In genomic region chr17:16860771-16861170, GRCm38 (mm10) we compare ENCODE assay signal across 28 mouse cellular contexts.
"Had no signal": no experiment of that assay in that cellular context is flagged by ENCODE, and none has a peak within 500 bp of the region (broad histone marks: within the 10 kb centered on the region; RNA-seq: fewer than 3 reads in every experiment).

No protein-coding gene starts in this region.

- H3K4me3 ChIP-seq: embryonic facial prominence, embryonic 12.5 days; embryonic facial prominence, embryonic 13.5 days; embryonic facial prominence, embryonic 15.5 days; erythroblast, embryonic 14.5 days; forebrain, embryonic 10.5 days; forebrain, embryonic 12.5 days; forebrain, embryonic 13.5 days; forebrain, embryonic 15.5 days; gastrocnemius, adult 2 months; heart, adult 2 months; heart, embryonic 10.5 days had no signal

- H3K4me2 ChIP-seq: embryonic facial prominence, embryonic 12.5 days; embryonic facial prominence, embryonic 13.5 days; embryonic facial prominence, embryonic 15.5 days; forebrain, embryonic 12.5 days; forebrain, embryonic 13.5 days; forebrain, embryonic 15.5 days had no signal

- H3K4me1 ChIP-seq: embryonic facial prominence, embryonic 12.5 days; embryonic facial prominence, embryonic 13.5 days; embryonic facial prominence, embryonic 15.5 days; forebrain, embryonic 10.5 days; forebrain, embryonic 12.5 days; forebrain, embryonic 13.5 days; forebrain, embryonic 15.5 days; heart, embryonic 10.5 days had no signal

- H3K27me3 ChIP-seq: embryonic facial prominence, embryonic 12.5 days; embryonic facial prominence, embryonic 13.5 days; embryonic facial prominence, embryonic 15.5 days; forebrain, embryonic 12.5 days; forebrain, embryonic 13.5 days; forebrain, embryonic 15.5 days had no signal

- H3K9ac ChIP-seq: embryonic facial prominence, embryonic 12.5 days; embryonic facial prominence, embryonic 13.5 days; embryonic facial prominence, embryonic 15.5 days; forebrain, embryonic 12.5 days; forebrain, embryonic 13.5 days; forebrain, embryonic 15.5 days; forebrain, postnatal 0 days had no signal

- H3K27ac ChIP-seq: embryonic facial prominence, embryonic 12.5 days; embryonic facial prominence, embryonic 13.5 days; embryonic facial prominence, embryonic 15.5 days; forebrain, embryonic 10.5 days; forebrain, embryonic 12.5 days; forebrain, embryonic 13.5 days; forebrain, embryonic 15.5 days; gastrocnemius, adult 2 months; heart, adult 2 months; heart, embryonic 10.5 days had no signal

- H3K36me3 ChIP-seq: embryonic facial prominence, embryonic 12.5 days; embryonic facial prominence, embryonic 13.5 days; embryonic facial prominence, embryonic 15.5 days; forebrain, embryonic 10.5 days; forebrain, embryonic 12.5 days; forebrain, embryonic 15.5 days; heart, embryonic 10.5 days had no signal

- DNase-seq: cerebellum, adult 2 months; cerebellum, adult 8-10 months; cerebellum, adult 9-10 months; cerebellum, adult 9-11 months; cerebellum, postnatal 10 days; cerebellum, postnatal 14 days; cerebellum, postnatal 25 days; cerebellum, postnatal 36 days; forebrain, postnatal 0 days; gastrocnemius, adult 2 months; gastrocnemius, postnatal 10 days; gastrocnemius, postnatal 14 days; gastrocnemius, postnatal 25 days; gastrocnemius, postnatal 36 days; heart, adult 11 months; heart, adult 18-20 months; heart, adult 2 months had no signal

- ATAC-seq: forebrain, embryonic 13.5 days; forebrain, embryonic 14.5 days; forebrain, embryonic 15.5 days; forebrain, embryonic 16.5 days; forebrain, postnatal 0 days had no signal

- H3K9me3 ChIP-seq: embryonic facial prominence, embryonic 12.5 days; embryonic facial prominence, embryonic 13.5 days; embryonic facial prominence, embryonic 15.5 days; forebrain, embryonic 10.5 days; forebrain, embryonic 12.5 days; forebrain, embryonic 13.5 days; forebrain, embryonic 15.5 days; heart, embryonic 10.5 days had no signal
